Mouse (Mus musculus) testis, adult 2 months (tissue): ENCODE measurements around the gene Gramd1b. TPM values are rescaled to one million over a fixed set of nuclear protein-coding genes. Genes with fewer than 3 reads are reported as not detected.

ENCODE experiments used
- H3K27ac ChIP-seq: fragments of 200-500 bp; 2 replicates; pipeline ENCODE4 v1.5.1; 2012; ENCODE audit warnings: low read depth, low read length; ENCODE audit not compliant: control insufficient read depth, insufficient read depth
- H3K27me3 ChIP-seq: fragments of 200-500 bp; 2 replicates; pipeline ENCODE4 v1.6.1; 2012; ENCODE audit warnings: mild to moderate bottlenecking, low read length, moderate library complexity; ENCODE audit not compliant: control insufficient read depth, insufficient read depth
- H3K36me3 ChIP-seq: fragments of 200-500 bp; 2 replicates; pipeline ENCODE4 v1.6.1; 2012; ENCODE audit warnings: mild to moderate bottlenecking, low read length; ENCODE audit not compliant: control insufficient read depth, insufficient read depth
- H3K4me1 ChIP-seq: fragments of 200-500 bp; 2 replicates; pipeline ENCODE4 v1.6.1; 2012; ENCODE audit warnings: low read length; ENCODE audit not compliant: control insufficient read depth, insufficient read depth
- H3K4me3 ChIP-seq: fragments of 200-500 bp; 2 replicates; pipeline ENCODE4 v1.5.1; 2012; ENCODE audit warnings: low read depth, mild to moderate bottlenecking, low read length, moderate library complexity, mixed read lengths; ENCODE audit not compliant: control insufficient read depth
- CTCF ChIP-seq: fragments of 200-500 bp; IDR thresholded peaks from 2 replicates; pipeline ENCODE4 v1.5.1; 2012; ENCODE audit warnings: low read depth, mild to moderate bottlenecking, inconsistent platforms, low read length, moderate library complexity; ENCODE audit not compliant: control insufficient read depth, insufficient read depth, insufficient replicate concordance
- POLR2A ChIP-seq: fragments of 200-500 bp; IDR thresholded peaks from 2 replicates; pipeline ENCODE4 v1.6.1; 2012; ENCODE audit warnings: low read depth, mild to moderate bottlenecking, inconsistent platforms, low read length, moderate library complexity; ENCODE audit not compliant: control insufficient read depth
- polyA plus RNA-seq: library from polyadenylated mRNA; depleted of rRNA; stranded (reverse); fragments of >200 nt; gene quantifications from 2 replicates; pipeline ENCODE4 v1.2.3, GENCODE M21; 2012

Gramd1b gene
- polyA plus RNA-seq, 1 experiment = 143 TPM

GRCm38 (mm10) chr9:40330609-40331382 lies 200.4 kb downstream of the Gramd1b start:
- Histone ChIP-seq H3K27ac (no peak overlapping the region), H3K36me3 (peaks cover 2% of the 10 kb centered on the region), H3K27me3 (no peaks in the 10 kb centered on the region), H3K4me1 (peaks cover 3% of the 10 kb centered on the region; the same call in 1 of the 2 replicates), H3K4me3 (no peak overlapping the region)
- TF ChIP-seq POLR2A (no peak; the same call in 1 of the 2 replicates), CTCF (peak; percentile 95)

DNA sequence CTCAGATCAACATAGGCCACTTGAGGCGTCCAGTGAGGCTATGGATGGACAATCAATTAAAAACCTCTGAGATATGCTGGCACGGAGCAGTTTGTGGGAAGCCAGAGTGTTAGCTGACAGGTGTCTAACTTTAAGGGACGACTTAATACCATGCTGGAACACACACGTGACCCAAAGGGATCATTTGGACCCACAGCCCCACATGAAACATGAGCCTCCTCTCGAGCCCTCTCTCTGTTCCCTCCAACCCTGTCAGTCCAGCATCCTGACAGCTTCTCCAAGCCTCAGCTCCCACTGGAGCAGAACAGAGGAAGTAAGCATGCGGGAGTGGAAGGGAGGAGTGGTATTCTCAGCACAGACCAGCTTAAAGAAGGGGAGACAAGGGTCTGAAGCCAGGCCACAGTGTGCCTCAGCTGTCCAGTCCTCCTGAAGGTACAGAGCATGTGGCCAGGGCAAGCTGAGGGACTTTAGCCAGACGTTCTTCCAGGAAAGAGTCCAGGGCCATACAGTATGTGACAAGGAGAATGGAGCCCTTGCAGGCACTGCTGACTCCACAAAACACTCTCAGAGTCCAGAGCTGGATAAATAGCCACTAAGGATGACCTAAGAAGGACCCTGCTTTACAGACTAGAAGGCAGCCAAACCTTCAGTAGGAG lies 204.8 kb downstream of the Gramd1b start:
- no peak for TF ChIP-seq POLR2A
- no peak for TF ChIP-seq CTCF
- Histone ChIP-seq H3K27me3 (no peaks in the 10 kb centered on the region), H3K4me3 (no peak overlapping the region), H3K36me3 (no peaks in the 10 kb centered on the region; the same call in none of the 2 replicates), H3K27ac (no peak overlapping the region), H3K4me1 (no peaks in the 10 kb centered on the region)

DNA sequence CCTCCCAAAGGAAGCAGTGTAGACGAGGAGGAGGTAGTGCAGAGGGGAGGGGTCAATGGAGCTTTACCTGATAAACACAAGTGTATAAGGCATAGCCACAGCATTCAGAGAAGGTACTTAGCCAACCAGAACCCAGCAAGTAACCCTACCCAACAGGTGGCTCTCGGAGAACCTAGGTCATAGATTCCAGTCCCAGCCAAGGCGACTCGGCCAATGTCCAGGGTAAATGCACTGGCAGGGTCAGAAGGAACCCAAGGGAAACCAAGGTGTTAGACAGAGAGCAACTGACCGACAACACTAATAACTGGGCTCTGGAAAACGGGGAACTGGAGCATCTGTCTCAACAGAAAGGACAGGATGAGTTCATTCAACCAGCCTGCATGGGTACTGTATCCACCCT lies 206.4 kb downstream of the Gramd1b start:
- no peak for TF ChIP-seq POLR2A
- TF ChIP-seq CTCF = no peak
- Histone ChIP-seq H3K27ac (no peak overlapping the region; the same call in 1 of the 2 replicates), H3K4me3 (no peak overlapping the region), H3K36me3 (no peaks in the 10 kb centered on the region; the same call in none of the 2 replicates), H3K4me1 (peaks cover 3% of the 10 kb centered on the region), H3K27me3 (no peaks in the 10 kb centered on the region)

DNA sequence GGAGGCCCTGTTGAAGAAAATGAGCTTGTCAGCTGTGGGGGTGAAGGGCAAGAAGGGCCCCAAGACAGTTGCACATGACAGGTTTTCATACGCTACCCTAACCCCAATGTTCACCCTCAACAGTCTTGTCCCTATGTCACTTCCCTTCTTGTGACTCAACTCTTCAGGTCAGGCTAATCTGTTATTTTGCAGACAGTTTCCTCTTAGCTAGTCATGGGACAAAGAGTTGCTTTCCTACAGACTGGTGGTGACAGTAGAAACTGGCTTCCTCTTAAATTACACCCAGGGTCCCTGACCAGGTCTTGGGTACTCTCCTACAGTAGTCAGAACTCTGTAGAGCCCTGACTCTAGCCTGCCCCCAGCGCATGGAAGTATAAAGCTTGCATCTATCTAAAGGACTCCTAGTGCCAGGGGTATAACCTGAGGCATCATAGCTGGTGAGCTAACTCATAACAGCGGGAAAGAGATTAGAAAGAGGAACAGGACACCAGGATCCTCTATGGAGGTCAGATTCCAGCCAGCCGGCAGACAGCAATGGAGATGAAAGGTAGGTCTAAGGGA lies 206.9 kb downstream of the Gramd1b start:
- Histone ChIP-seq H3K36me3 (no peaks in the 10 kb centered on the region; the same call in 1 of the 2 replicates), H3K27ac (no peak overlapping the region), H3K4me3 (no peak overlapping the region), H3K4me1 (peaks cover 3% of the 10 kb centered on the region), H3K27me3 (no peaks in the 10 kb centered on the region)
- TF ChIP-seq CTCF (no peak), POLR2A (no peak)

GRCm38 (mm10) chr9:40323773-40324172 lies 207.4 kb downstream of the Gramd1b start:
- H3K4me1 ChIP-seq = peaks cover 3% of the 10 kb centered on the region
- no peaks in the 10 kb centered on the region; the same call in none of the 2 replicates for H3K36me3 ChIP-seq
- no peak overlapping the region for H3K4me3 ChIP-seq
- TF ChIP-seq CTCF (no peak), POLR2A (no peak)
- H3K27me3 ChIP-seq = no peaks in the 10 kb centered on the region
- H3K27ac ChIP-seq = no peak overlapping the region

- no peak for TF ChIP-seq POLR2A
- Histone ChIP-seq H3K27me3 (no peaks in the 10 kb centered on the region), H3K4me1 (peaks cover 3% of the 10 kb centered on the region), H3K36me3 (no peaks in the 10 kb centered on the region; the same call in none of the 2 replicates), H3K27ac (no peak overlapping the region), H3K4me3 (no peak overlapping the region)
These were observed 208.0 kb downstream of the Gramd1b start for GRCm38 (mm10) chr9:40323171-40323570.

DNA sequence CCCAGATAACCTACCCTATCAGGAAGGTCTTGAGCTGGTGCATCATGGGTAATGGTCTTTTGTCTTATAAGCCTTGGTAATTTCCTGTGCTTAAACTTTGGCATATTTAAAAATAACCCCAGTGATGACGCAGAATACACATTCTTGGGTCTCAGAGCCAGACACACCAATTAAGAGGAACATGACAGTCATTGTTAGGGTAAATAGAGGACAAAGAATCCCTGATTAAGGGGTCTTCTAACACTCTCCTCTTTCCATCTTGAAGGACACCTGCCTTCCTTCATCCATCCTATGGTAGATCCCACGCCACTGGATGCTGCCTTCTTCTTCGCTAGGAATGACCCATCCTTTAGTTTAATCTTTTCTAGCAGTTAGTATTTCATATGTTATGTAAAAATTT lies 208.8 kb downstream of the Gramd1b start:
- Histone ChIP-seq H3K27me3 (no peaks in the 10 kb centered on the region), H3K27ac (no peak overlapping the region), H3K4me3 (no peak overlapping the region), H3K36me3 (no peaks in the 10 kb centered on the region; the same call in none of the 2 replicates), H3K4me1 (peaks cover 3% of the 10 kb centered on the region)
- TF ChIP-seq POLR2A (no peak), CTCF (no peak)
